Mouse (Mus musculus): ENCODE measurements around the gene 2810004N23Rik. TPM values are rescaled to one million over a fixed set of nuclear protein-coding genes. Genes with fewer than 3 reads are reported as not detected.
A peak's percentile ranks its signal among the peaks of the same experiment; 100 is the strongest.
"Not testable (repeated sequence)": the region's sequence is repeated elsewhere in the genome, so short reads cannot be mapped to it uniquely, and the experiment has no call there.

The 2810004N23Rik gene
- polyA plus RNA-seq, 1 experiment = 12.9 TPM

- no peak overlapping the region for H3K27ac ChIP-seq (replicated peaks; ENCODE audit: low read depth, low read length)
- H3K4me1 ChIP-seq (ENCODE audit: control insufficient read depth, insufficient read depth, insufficient read length, low read length) = 0 out of 2 replicates have a peak, but pooled peaks cover 2% of the 10 kb centered on the region
- H3K4me3 ChIP-seq (ENCODE audit: insufficient read depth, low read depth, low read length) = no peak overlapping the region
These were observed 16.1 kb upstream of the 2810004N23Rik start for GRCm38 (mm10) chr8:124878946-124879526.

GRCm38 (mm10) chr8:124878141-124878540 lies 15.2 kb upstream of the 2810004N23Rik start:
- H3K27ac ChIP-seq (replicated peaks; ENCODE audit: low read depth, low read length) = no peak overlapping the region
- no peak overlapping the region for H3K4me3 ChIP-seq (ENCODE audit: insufficient read depth, low read depth, low read length)
- 0 out of 2 replicates have a peak, but pooled peaks cover 2% of the 10 kb centered on the region for H3K4me1 ChIP-seq (ENCODE audit: control insufficient read depth, insufficient read depth, insufficient read length, low read length)

- Histone ChIP-seq H3K4me3 (ENCODE audit: insufficient read depth, low read depth, low read length) (no peak overlapping the region), H3K4me1 (ENCODE audit: control insufficient read depth, insufficient read depth, insufficient read length, low read length) (peaks cover 13% of the 10 kb centered on the region), H3K27ac (replicated peaks; ENCODE audit: low read depth, low read length) (peak overlapping the region; percentile 63)
These were observed 9.8 kb upstream of the 2810004N23Rik start for GRCm38 (mm10) chr8:124872690-124873089.

GRCm38 (mm10) chr8:124872081-124872480 lies 9.2 kb upstream of the 2810004N23Rik start:
- Histone ChIP-seq H3K27ac (replicated peaks; ENCODE audit: low read depth, low read length) (peak overlapping the region; percentile 60; the same call in 1 of the 2 replicates), H3K4me1 (ENCODE audit: control insufficient read depth, insufficient read depth, insufficient read length, low read length) (peaks cover 19% of the 10 kb centered on the region), H3K4me3 (ENCODE audit: insufficient read depth, low read depth, low read length) (no peak overlapping the region)

GRCm38 (mm10) chr8:124871474-124871873 lies 8.6 kb upstream of the 2810004N23Rik start:
- peaks cover 19% of the 10 kb centered on the region for H3K4me1 ChIP-seq (ENCODE audit: control insufficient read depth, insufficient read depth, insufficient read length, low read length)
- H3K27ac ChIP-seq (replicated peaks; ENCODE audit: low read depth, low read length) = no peak overlapping the region
- no peak overlapping the region for H3K4me3 ChIP-seq (ENCODE audit: insufficient read depth, low read depth, low read length)

- no peak overlapping the region for H3K4me3 ChIP-seq (ENCODE audit: insufficient read depth, low read depth, low read length)
- H3K27ac ChIP-seq (replicated peaks; ENCODE audit: low read depth, low read length) = no peak overlapping the region
- peaks cover 17% of the 10 kb centered on the region for H3K4me1 ChIP-seq (ENCODE audit: control insufficient read depth, insufficient read depth, insufficient read length, low read length)
These were observed 6.8 kb upstream of the 2810004N23Rik start for GRCm38 (mm10) chr8:124869708-124870107.

GRCm38 (mm10) chr8:124867126-124867525 lies 4.2 kb upstream of the 2810004N23Rik start:
- Histone ChIP-seq H3K4me3 (ENCODE audit: insufficient read depth, low read depth, low read length) (no peak overlapping the region), H3K4me1 (ENCODE audit: control insufficient read depth, insufficient read depth, insufficient read length, low read length) (peaks cover 13% of the 10 kb centered on the region), H3K27ac (replicated peaks; ENCODE audit: low read depth, low read length) (no peak overlapping the region)

GRCm38 (mm10) chr8:124866669-124867068 lies 3.7 kb upstream of the 2810004N23Rik start:
- no peak overlapping the region for H3K27ac ChIP-seq (replicated peaks; ENCODE audit: low read depth, low read length)
- no peak overlapping the region for H3K4me3 ChIP-seq (ENCODE audit: insufficient read depth, low read depth, low read length)
- H3K4me1 ChIP-seq (ENCODE audit: control insufficient read depth, insufficient read depth, insufficient read length, low read length) = peaks cover 13% of the 10 kb centered on the region

- Histone ChIP-seq H3K4me3 (ENCODE audit: insufficient read depth, low read depth, low read length) (peak overlapping the region; percentile 71), H3K27ac (replicated peaks; ENCODE audit: low read depth, low read length) (peak overlapping the region; percentile 82), H3K4me1 (ENCODE audit: control insufficient read depth, insufficient read depth, insufficient read length, low read length) (peaks cover 9% of the 10 kb centered on the region)
These were observed 809 bp upstream of the 2810004N23Rik start for GRCm38 (mm10) chr8:124863729-124864128.

- peaks cover 6% of the 10 kb centered on the region for H3K4me1 ChIP-seq (ENCODE audit: control insufficient read depth, insufficient read depth, insufficient read length, low read length)
- peak overlapping the region; percentile 71 for H3K4me3 ChIP-seq (ENCODE audit: insufficient read depth, low read depth, low read length)
- peak overlapping the region; percentile 82 for H3K27ac ChIP-seq (replicated peaks; ENCODE audit: low read depth, low read length)
These were observed 300 bp upstream of the 2810004N23Rik start for GRCm38 (mm10) chr8:124863163-124863677.

GRCm38 (mm10) chr8:124860188-124860587 lies 2.7 kb downstream of the 2810004N23Rik start:
- no peak overlapping the region for H3K4me3 ChIP-seq (ENCODE audit: insufficient read depth, low read depth, low read length)

GRCm38 (mm10) chr8:124859466-124859865 lies 3.5 kb downstream of the 2810004N23Rik start:
- Histone ChIP-seq H3K4me3 (ENCODE audit: insufficient read depth, low read depth, low read length) (no peak overlapping the region), H3K27ac (replicated peaks; ENCODE audit: low read depth, low read length) (no peak overlapping the region), H3K4me1 (ENCODE audit: control insufficient read depth, insufficient read depth, insufficient read length, low read length) (no peaks in the 10 kb centered on the region)

More at GRCm38 (mm10) chr8:124860188-124860587, 2.7 kb downstream of the 2810004N23Rik start:
- no peak overlapping the region for H3K27ac ChIP-seq (replicated peaks; ENCODE audit: low read depth, low read length)
- no peaks in the 10 kb centered on the region for H3K4me1 ChIP-seq (ENCODE audit: control insufficient read depth, insufficient read depth, insufficient read length, low read length)

- Histone ChIP-seq H3K4me1 (ENCODE audit: control insufficient read depth, insufficient read depth, insufficient read length, low read length) (no peaks in the 10 kb centered on the region), H3K27ac (replicated peaks; ENCODE audit: low read depth, low read length) (no peak overlapping the region), H3K4me3 (ENCODE audit: insufficient read depth, low read depth, low read length) (no peak overlapping the region)
These were observed 9.4 kb downstream of the 2810004N23Rik start for GRCm38 (mm10) chr8:124853511-124853910.

GRCm38 (mm10) chr8:124845573-124845972 lies 17.3 kb downstream of the 2810004N23Rik start:
- Histone ChIP-seq H3K4me3 (ENCODE audit: insufficient read depth, low read depth, low read length) (no peak overlapping the region), H3K27ac (replicated peaks; ENCODE audit: low read depth, low read length) (peak overlapping the region; percentile 75), H3K4me1 (ENCODE audit: control insufficient read depth, insufficient read depth, insufficient read length, low read length) (peaks cover 20% of the 10 kb centered on the region)

GRCm38 (mm10) chr8:124845131-124845530 lies 17.8 kb downstream of the 2810004N23Rik start:
- H3K4me1 ChIP-seq (ENCODE audit: control insufficient read depth, insufficient read depth, insufficient read length, low read length) = peaks cover 21% of the 10 kb centered on the region
- H3K4me3 ChIP-seq (ENCODE audit: insufficient read depth, low read depth, low read length) = no peak overlapping the region
- H3K27ac ChIP-seq (replicated peaks; ENCODE audit: low read depth, low read length) = peak overlapping the region; percentile 75

- H3K27ac ChIP-seq (replicated peaks; ENCODE audit: low read depth, low read length) = peak overlapping the region; percentile 70
- not testable (repeated sequence) for H3K4me3 ChIP-seq (ENCODE audit: insufficient read depth, low read depth, low read length)
- H3K4me1 ChIP-seq (ENCODE audit: control insufficient read depth, insufficient read depth, insufficient read length, low read length) = peaks cover 23% of the 10 kb centered on the region
These were observed 20.0 kb downstream of the 2810004N23Rik start for GRCm38 (mm10) chr8:124842929-124843328.
